Mouse (Mus musculus): ENCODE measurements around the gene Dlg4. TPM values are rescaled to one million over a fixed set of nuclear protein-coding genes. Genes with fewer than 3 reads are reported as not detected.
"Not testable (repeated sequence)": the region's sequence is repeated elsewhere in the genome, so short reads cannot be mapped to it uniquely, and the experiment has no call there.

Dlg4 gene
- total RNA-seq, 2 experiments from 2014 or later: 23.9 to 33.8 TPM

- DNase-seq (ENCODE audit: low spot score in 2 of 2): no peak
These were observed 26.9 kb downstream of the Dlg4 start for GRCm38 (mm10) chr11:70043665-70044064.

- DNase-seq (ENCODE audit: low spot score in 2 of 2): no peak
These were observed 28.7 kb downstream of the Dlg4 start for GRCm38 (mm10) chr11:70045435-70045834.

GRCm38 (mm10) chr11:70049366-70049765, 32.6 kb downstream of the Dlg4 start:
- no peak for DNase-seq (ENCODE audit: low spot score in 2 of 2)

- DNase-seq (ENCODE audit: low spot score in 2 of 2): no peak
These were observed 33.1 kb downstream of the Dlg4 start for GRCm38 (mm10) chr11:70049816-70050215.

- no peak for DNase-seq (ENCODE audit: low spot score in 2 of 2)
These were observed 36.4 kb downstream of the Dlg4 start for GRCm38 (mm10) chr11:70053156-70053555.

GRCm38 (mm10) chr11:70053898-70054570, 37.3 kb downstream of the Dlg4 start, which contains the start of gene Asgr1:
TSS of gene Asgr1 (plus strand) at chr11:70054085.
- no peak for DNase-seq (ENCODE audit: low spot score in 2 of 2)

GRCm38 (mm10) chr11:70055618-70056214, 39.0 kb downstream of the Dlg4 start:
- DNase-seq (ENCODE audit: low spot score in 2 of 2): peak; percentile 47 to 74

- no peak for DNase-seq (ENCODE audit: low spot score in 2 of 2)
These were observed 41.1 kb downstream of the Dlg4 start for GRCm38 (mm10) chr11:70057805-70058204.

- no peak for DNase-seq (ENCODE audit: low spot score in 2 of 2)
These were observed 43.2 kb downstream of the Dlg4 start for GRCm38 (mm10) chr11:70059930-70060329.

GRCm38 (mm10) chr11:70063053-70063452, 46.3 kb downstream of the Dlg4 start:
- no peak for DNase-seq (ENCODE audit: low spot score in 2 of 2)

- DNase-seq (ENCODE audit: low spot score in 2 of 2): no peak
These were observed 50.0 kb downstream of the Dlg4 start for GRCm38 (mm10) chr11:70066701-70067100.

GRCm38 (mm10) chr11:70068245-70068644, 51.5 kb downstream of the Dlg4 start:
- DNase-seq (ENCODE audit: low spot score in 2 of 2): no peak

- no peak for DNase-seq (ENCODE audit: low spot score in 2 of 2)
These were observed 53.3 kb downstream of the Dlg4 start for GRCm38 (mm10) chr11:70070057-70070456.

- not testable (repeated sequence) for DNase-seq (ENCODE audit: low spot score in 2 of 2)
These were observed 53.9 kb downstream of the Dlg4 start for GRCm38 (mm10) chr11:70070603-70071002.

GRCm38 (mm10) chr11:70074379-70075071, 57.8 kb downstream of the Dlg4 start:
- DNase-seq (ENCODE audit: low spot score in 2 of 2): peak; percentile 64 to 83

- DNase-seq (ENCODE audit: low spot score in 2 of 2): no peak
These were observed 58.8 kb downstream of the Dlg4 start for GRCm38 (mm10) chr11:70075581-70075980.

GRCm38 (mm10) chr11:70077441-70077840, 60.7 kb downstream of the Dlg4 start:
- no peak for DNase-seq (ENCODE audit: low spot score in 2 of 2)

GRCm38 (mm10) chr11:70079175-70079574, 62.4 kb downstream of the Dlg4 start:
- DNase-seq (ENCODE audit: low spot score in 2 of 2): no peak

- DNase-seq (ENCODE audit: low spot score in 2 of 2): no peak
These were observed 63.2 kb downstream of the Dlg4 start for GRCm38 (mm10) chr11:70079928-70080327.

- DNase-seq (ENCODE audit: low spot score in 2 of 2): no peak
These were observed 64.3 kb downstream of the Dlg4 start for GRCm38 (mm10) chr11:70080803-70081590.

GRCm38 (mm10) chr11:70084563-70084962, 67.8 kb downstream of the Dlg4 start:
- no peak for DNase-seq (ENCODE audit: low spot score in 2 of 2)

All from gastrocnemius, postnatal 4 days (tissue).